In genomic region chr10:79550366-79550765, GRCm38 (mm10) we compare ENCODE assay signal across 28 mouse cellular contexts. TPM values are rescaled to one million over a fixed set of nuclear protein-coding genes. Genes with fewer than 3 reads are reported as not detected.
DNase-seq lines count a peak whose midpoint lies in the region; ATAC-seq lines count a peak whose summit lies in the region.
"Had no signal": no experiment of that assay in that cellular context is flagged by ENCODE, and none has a peak within 500 bp of the region (broad histone marks: within the 10 kb centered on the region; RNA-seq: fewer than 3 reads in every experiment).

No protein-coding gene starts in this region.

- peaks cover 29% of the 10 kb centered on the region for H3K4me1 ChIP-seq in hindbrain, embryonic 13.5 days (replicated peaks)

- ATAC-seq in hindbrain, embryonic 13.5 days (ENCODE audit: low FRiP score), result no peak
- ATAC-seq: forebrain, embryonic 14.5 days; forebrain, postnatal 0 days; hindbrain, postnatal 0 days; inflammation-experienced regulatory T-cells, adult 6 months; Patski had no signal

- H3K9ac ChIP-seq in hindbrain, embryonic 13.5 days, result no peak overlapping the region
- H3K9ac ChIP-seq: embryonic facial prominence, embryonic 12.5 days; embryonic facial prominence, embryonic 15.5 days; forebrain, postnatal 0 days; heart, embryonic 15.5 days; hindbrain, embryonic 14.5 days had no signal

- no peaks in the 10 kb centered on the region for H3K27me3 ChIP-seq in hindbrain, embryonic 13.5 days
- H3K27me3 ChIP-seq: embryonic facial prominence, embryonic 12.5 days; embryonic facial prominence, embryonic 15.5 days; heart, embryonic 15.5 days; Patski had no signal

- no peak overlapping the region for H3K27ac ChIP-seq in hindbrain, embryonic 13.5 days
- H3K27ac ChIP-seq: embryonic facial prominence, embryonic 12.5 days; embryonic facial prominence, embryonic 15.5 days; gastrocnemius, adult 2 months; heart, embryonic 15.5 days; hindbrain, embryonic 10.5 days; hindbrain, embryonic 14.5 days; hindbrain, postnatal 0 days had no signal

- H3K4me2 ChIP-seq in hindbrain, embryonic 13.5 days, result no peak overlapping the region
- H3K4me2 ChIP-seq: embryonic facial prominence, embryonic 12.5 days; embryonic facial prominence, embryonic 15.5 days; heart, embryonic 15.5 days; hindbrain, embryonic 14.5 days had no signal

- WGBS in hindbrain, embryonic 13.5 days, result 87% methylated on average over 9 of the region's 9 CpGs

- peaks cover 53% of the 10 kb centered on the region for H3K36me3 ChIP-seq in hindbrain, embryonic 13.5 days

- no peaks in the 10 kb centered on the region for H3K9me3 ChIP-seq in hindbrain, embryonic 13.5 days
- H3K9me3 ChIP-seq: embryonic facial prominence, embryonic 12.5 days; embryonic facial prominence, embryonic 15.5 days; heart, embryonic 15.5 days; hindbrain, embryonic 10.5 days had no signal

- no peak overlapping the region for H3K4me3 ChIP-seq in hindbrain, embryonic 13.5 days
- H3K4me3 ChIP-seq: embryonic facial prominence, embryonic 12.5 days; embryonic facial prominence, embryonic 15.5 days; gastrocnemius, adult 2 months; heart, embryonic 15.5 days; hindbrain, embryonic 10.5 days had no signal

- DNase-seq in cerebellum, adult 11-12 months, result peak; percentile 3
- no peak for DNase-seq in cerebellum, adult 18-20 months
- DNase-seq in kidney, postnatal 10 days, result peak; percentile 3
- no peak for DNase-seq in kidney, postnatal 14 days
- peak; percentile 15 for DNase-seq in urinary bladder, adult 2 months (ENCODE audit: low spot score)
- DNase-seq in urinary bladder, postnatal 14 days (ENCODE audit: low spot score), result no peak
- DNase-seq in testis, postnatal 10 days (ENCODE audit: low spot score), result peak; percentile 61
- DNase-seq: adrenal gland, postnatal 10 days; adrenal gland, postnatal 36 days; cerebellum, adult 8-10 months; cerebellum, postnatal 36 days; forebrain, postnatal 0 days; gastrocnemius, adult 2 months; gastrocnemius, postnatal 14 days; heart, adult 18-20 months; heart, postnatal 10 days; heart, postnatal 36 days had no signal

RNA-seq across cellular contexts. Expression of gene Mier2, which starts 4.6 kb away (rescaled TPM):
- polyA plus RNA-seq in urinary bladder, adult 2 months (2012; rRNA removed), result 54.3 and 59.5 TPM in 2 replicates
- 52.4 and 57.1 TPM in 2 replicates for polyA plus RNA-seq in hindbrain, embryonic 13.5 days (2015; fragmentation: Nextera tagmentation; extraction: Ambion mirVana)

RNA-seq across cellular contexts. Expression of gene Plpp2, which starts 16.8 kb away (rescaled TPM):
- polyA plus RNA-seq in urinary bladder, adult 2 months (2012; rRNA removed), result 21.5 and 29.1 TPM in 2 replicates
- 14.5 and 16.5 TPM in 2 replicates for polyA plus RNA-seq in hindbrain, embryonic 13.5 days (2015; fragmentation: Nextera tagmentation; extraction: Ambion mirVana)

RNA-seq across cellular contexts. Expression of gene Theg, which starts 36.8 kb away (rescaled TPM):
- not detected in 2 replicates for polyA plus RNA-seq in urinary bladder, adult 2 months (2012; rRNA removed)
- polyA plus RNA-seq in hindbrain, embryonic 13.5 days (2015; fragmentation: Nextera tagmentation; extraction: Ambion mirVana), result not detected in 2 replicates
- polyA plus RNA-seq: embryonic facial prominence, embryonic 12.5 days; embryonic facial prominence, embryonic 15.5 days; forebrain, embryonic 11.5 days; forebrain, embryonic 14.5 days; forebrain, postnatal 0 days; heart, embryonic 15.5 days; hindbrain, embryonic 10.5 days; hindbrain, embryonic 14.5 days; hindbrain, postnatal 0 days; inflammation-experienced regulatory T-cells, adult 6 months; Patski had no signal

Comparison
In these comparisons a context has a peak if more than half of its experiments do, and no peak if none do; other contexts are left out.
1. DNase-seq: peak in cerebellum, adult 11-12 months (single experiment), kidney, postnatal 10 days (single experiment), urinary bladder, adult 2 months (single experiment) and testis, postnatal 10 days (single experiment); none in cerebellum, adult 18-20 months (0 of 2), kidney, postnatal 14 days (single experiment) and urinary bladder, postnatal 14 days (single experiment).